Mouse (Mus musculus) myocyte (in vitro differentiated cells): ENCODE data around the gene Cfd.

ENCODE experiments used
- MYOD1 ChIP-seq, 3 experiments: IDR thresholded peaks; one replicate each; pipeline ENCODE4 v1.6.1; 2011; ENCODE audit warnings: control low read depth in 2 of 3, low read depth in 2 of 3, mild to moderate bottlenecking in 2 of 3, moderate library complexity in 1 of 3; ENCODE audit not compliant: insufficient read length in 2 of 3, control insufficient read depth in 1 of 3
- POLR2A ChIP-seq: IDR thresholded peaks from one replicate; pipeline ENCODE4 v1.6.1; 2011; ENCODE audit warnings: low read depth, mild to moderate bottlenecking, control low read depth, moderate library complexity; ENCODE audit not compliant: insufficient read length
- USF1 ChIP-seq: IDR thresholded peaks from one replicate; pipeline ENCODE4 v1.6.1; 2011; ENCODE audit warnings: low read depth, mild to moderate bottlenecking, control low read depth, moderate library complexity

- no peak for TF ChIP-seq MYOD1 (IDR thresholded peaks at IDR 0.05; ENCODE audit: control insufficient read depth in 1 of 3, insufficient read length in 2 of 3, low read depth in 2 of 3)
- TF ChIP-seq POLR2A: no peak
- no peak for TF ChIP-seq USF1
Measured at GRCm38 (mm10) chr10:79906712-79907111, 16.1 kb downstream of the Cfd start.
